Mouse (Mus musculus) heart, adult 18-20 months (tissue): ENCODE results near the gene Cdip1. TPM values are rescaled to one million over a fixed set of nuclear protein-coding genes. Genes with fewer than 3 reads are reported as not detected.

ENCODE experiments used
- DNase-seq, 2 experiments: peaks; one replicate each; pipeline ENCODE4 v3.0.0; 2021 to 2022; ENCODE audit warnings: mixed read lengths in 1 of 2
- total RNA-seq, 2 experiments: library from RNA; stranded (reverse); gene quantifications; 2 replicates each; pipeline ENCODE4 v1.2.3; 2021

Cdip1 gene
- total RNA-seq, 2 experiments from 2014 or later, result 60.1 to 68.1 TPM

DNA sequence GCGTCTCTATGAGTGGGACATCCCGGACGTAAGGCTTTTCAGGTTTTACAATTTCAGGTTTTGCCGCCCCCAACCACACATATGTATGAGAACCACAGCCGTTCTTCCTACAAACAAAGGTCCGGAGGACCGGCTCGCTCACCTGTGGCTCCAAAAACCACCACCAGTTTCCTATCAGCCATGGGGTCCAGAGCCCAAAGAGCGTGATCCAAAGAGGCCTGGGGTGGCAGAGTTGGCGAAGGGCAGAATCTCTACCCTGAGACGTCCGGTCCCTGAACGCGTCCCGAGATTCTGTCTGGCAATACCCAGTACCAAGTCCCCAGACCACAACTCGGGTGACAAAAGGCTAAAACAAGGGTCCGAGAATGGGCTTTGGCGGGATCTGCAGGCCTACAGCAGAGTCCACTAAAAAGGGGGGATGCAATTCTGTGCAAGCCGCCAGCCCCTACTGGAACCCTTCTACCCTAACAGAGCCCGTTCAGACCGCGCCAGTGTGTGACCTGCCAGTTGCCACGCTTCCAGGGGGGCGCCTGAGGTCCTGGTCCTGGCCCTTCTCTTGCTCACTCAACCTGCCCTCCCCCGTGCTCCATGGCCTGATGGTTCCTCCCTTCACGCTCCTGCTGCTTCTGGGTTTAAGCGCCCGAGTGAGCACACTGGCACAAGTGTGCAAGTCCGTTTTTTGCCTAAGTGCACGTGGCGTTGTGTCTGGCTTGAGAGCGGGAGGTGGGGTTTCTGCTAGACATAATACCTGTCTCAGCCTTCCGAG is 71.2 kb downstream of the Cdip1 start, which contains the start of gene Nmral1:
Nmral1 (minus strand) TSS at position 604 of the 766 bp plus-strand sequence.
- peak; percentile 71 to 81 for DNase-seq

DNA sequence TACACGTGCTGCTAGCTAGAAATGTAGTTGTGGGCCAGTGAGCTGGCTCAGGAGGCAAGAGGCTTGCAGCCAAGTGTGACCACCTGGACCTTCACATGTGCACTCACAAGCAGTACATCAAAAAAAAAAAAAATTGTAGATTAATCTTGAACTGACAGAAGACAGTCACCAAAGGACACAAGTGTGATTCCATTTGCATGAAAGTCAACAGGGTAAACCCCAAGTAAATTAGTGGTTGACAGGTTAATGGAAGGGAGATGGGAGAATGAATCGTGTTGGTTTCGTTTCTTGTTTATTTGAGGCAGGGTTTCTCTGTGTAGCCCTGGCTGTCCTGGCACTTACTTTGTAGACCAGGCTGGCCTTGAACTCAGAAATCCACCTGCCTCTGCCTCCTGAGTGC is 72.2 kb downstream of the Cdip1 start:
- no peak for DNase-seq

DNA sequence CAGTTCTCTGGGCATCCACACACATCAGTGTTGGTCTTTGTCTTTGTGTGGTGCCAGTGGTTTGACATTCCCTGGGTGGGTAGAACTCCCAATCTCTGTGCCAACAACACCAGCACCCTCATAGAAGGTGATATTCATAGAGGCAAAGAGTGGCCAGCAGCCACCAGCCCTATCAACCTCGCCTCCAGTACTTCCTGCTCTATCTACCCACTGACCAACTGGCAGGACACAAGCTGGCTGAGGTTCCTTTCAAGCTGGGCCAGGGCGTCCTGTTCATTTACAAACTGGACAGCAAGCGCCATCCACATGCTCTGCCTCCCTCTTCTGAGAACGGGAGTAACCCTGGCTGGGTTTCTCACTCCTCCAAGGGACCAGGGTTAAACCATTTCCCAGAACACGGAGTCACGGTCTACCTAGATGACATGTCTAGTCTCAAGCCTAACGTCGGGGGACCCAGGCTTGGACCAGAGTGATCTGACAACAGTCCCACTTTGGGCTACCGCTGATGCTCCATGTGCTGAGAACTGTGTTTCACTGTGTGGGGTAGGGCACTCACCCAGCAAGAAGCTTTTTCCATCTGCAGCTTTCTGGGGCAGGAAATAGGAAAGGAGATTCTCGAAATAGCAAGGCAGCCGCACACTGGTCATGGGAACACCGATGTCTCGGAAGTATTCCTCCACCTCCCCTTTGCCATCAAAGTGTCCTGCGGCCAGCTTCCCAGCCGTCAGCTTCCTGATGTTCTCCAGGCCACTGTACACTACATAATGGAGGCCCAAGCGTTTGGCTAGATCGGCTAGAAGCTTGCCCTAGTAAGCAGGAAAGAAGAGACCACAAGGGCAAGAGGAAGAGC is 76.0 kb downstream of the Cdip1 start:
- DNase-seq, result peak; percentile 62 to 81

DNA sequence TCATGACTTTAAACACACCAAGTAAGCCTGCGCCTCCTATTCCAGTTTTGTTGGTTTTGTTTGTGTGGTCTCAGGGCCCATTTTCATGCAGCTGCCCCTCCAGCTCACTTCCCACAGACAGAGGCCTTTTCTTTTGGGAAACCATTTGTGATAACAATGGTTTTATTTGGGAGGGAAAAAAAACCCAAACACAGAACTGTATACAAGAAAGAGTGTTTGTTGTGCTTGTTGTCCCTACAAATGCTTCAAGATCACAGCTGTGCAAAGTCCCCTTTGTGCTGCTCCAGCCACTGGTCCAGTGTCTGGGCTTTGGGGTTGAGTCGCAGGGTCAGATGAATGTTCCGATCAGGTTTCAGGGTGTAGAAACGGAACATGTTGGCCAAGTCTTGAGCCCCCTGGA is 78.9 kb downstream of the Cdip1 start:
- no peak for DNase-seq

DNA sequence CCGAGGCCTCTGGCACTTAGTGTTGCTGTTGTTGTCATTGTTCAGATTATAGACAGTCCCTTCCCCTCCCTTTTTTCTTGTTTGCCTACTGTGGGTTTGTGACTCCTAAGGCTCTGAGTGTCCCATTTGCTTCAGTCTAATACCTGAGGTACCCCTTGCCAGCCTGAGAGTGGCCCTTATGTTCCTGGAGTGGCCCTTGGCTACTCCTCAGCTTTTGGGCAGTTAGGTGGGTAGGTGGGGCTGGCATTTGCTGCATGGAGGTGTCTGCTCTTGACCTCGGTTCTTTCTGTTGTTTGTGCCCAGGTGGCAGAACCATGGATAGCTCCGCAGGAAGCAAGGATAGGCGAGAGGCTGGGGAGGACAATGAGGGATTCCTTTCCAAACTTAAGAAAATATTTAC is 84.6 kb downstream of the Cdip1 start:
- no peak for DNase-seq

DNA sequence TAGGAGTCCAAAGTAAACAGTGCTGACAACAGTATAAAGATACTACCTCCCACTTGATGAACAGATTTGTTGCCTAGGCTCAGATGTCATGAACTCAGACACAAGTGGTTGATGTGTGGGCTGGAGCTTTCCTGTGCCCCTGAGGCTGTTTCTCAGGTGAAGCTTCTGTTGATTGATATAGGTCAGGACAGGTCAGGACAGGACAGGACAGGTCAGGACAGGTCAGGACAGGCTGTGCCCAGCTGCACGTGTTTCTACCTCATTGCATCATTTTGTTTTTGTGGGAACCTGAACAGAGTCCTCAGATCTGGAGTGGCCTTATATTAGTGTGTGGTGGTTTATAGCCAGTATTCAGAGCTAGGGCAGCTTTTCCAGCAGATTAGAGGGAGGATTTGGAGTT is 87.4 kb downstream of the Cdip1 start:
- DNase-seq, result no peak

DNA sequence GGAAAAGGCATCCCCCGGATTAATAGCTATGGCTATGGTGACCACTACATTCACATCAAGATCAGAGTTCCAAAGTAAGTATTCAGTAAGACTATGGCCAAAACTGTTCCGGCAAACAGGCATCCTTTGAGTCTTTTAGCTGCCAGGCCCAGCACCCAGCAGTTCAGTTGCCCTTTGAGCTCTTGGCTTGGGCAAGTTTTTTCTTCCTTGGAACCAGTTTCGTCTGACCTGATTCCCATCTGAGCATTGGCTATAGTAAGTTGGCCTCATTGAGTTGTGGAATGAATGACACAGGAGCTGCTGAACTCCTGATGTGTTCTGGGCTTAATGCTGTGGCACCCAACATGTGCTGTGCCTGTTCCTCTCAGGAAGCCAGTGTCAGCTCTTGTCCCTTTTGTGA is 88.9 kb downstream of the Cdip1 start:
- no peak for DNase-seq

Other genes starting within 250 kb of the Cdip1 start
- 100 to 1,000 TPM; 782 to 831 TPM for gene Srl, start 248.5 kb downstream of the Cdip1 start, total RNA-seq
- gene Tfap4, start 230.4 kb downstream of the Cdip1 start, total RNA-seq, result 1 to 10 TPM; 2.1 to 2.6 TPM
- 1 to 10 TPM; 6.2 to 8.5 TPM for gene Glis2, start 195.6 kb downstream of the Cdip1 start, total RNA-seq
- gene Pam16, start 165.3 kb downstream of the Cdip1 start, total RNA-seq, result 100 to 1,000 TPM; 154 TPM
- gene Vasn, start 150.4 kb downstream of the Cdip1 start, total RNA-seq, result 1 to 10 TPM; 7.7 to 9.7 TPM
- 100 to 1,000 TPM; 152 to 155 TPM for gene Dnaja3, start 150.3 kb downstream of the Cdip1 start, total RNA-seq
- 10 to 100 TPM; 12.7 to 14.2 TPM for gene Coro7, start 110.5 kb downstream of the Cdip1 start, total RNA-seq
- 1 to 10 TPM; 2.0 to 3.0 TPM for gene Nmral1, start 70.9 kb downstream of the Cdip1 start, total RNA-seq
- gene Hmox2, start 63.9 kb downstream of the Cdip1 start, total RNA-seq, result 10 to 100 TPM; 76.9 to 95.9 TPM
- gene 4930562C15Rik, start 45.1 kb upstream of the Cdip1 start, total RNA-seq, result under 1 TPM in 1 of 2 experiments, not detected in 1; 0.51 TPM
- 10 to 100 TPM; 14.3 to 19.7 TPM for gene Ubald1, start 90.0 kb upstream of the Cdip1 start, total RNA-seq
- 100 to 1,000 TPM; 165 to 167 TPM for gene Mgrn1, start 96.0 kb upstream of the Cdip1 start, total RNA-seq
- 10 to 100 TPM; 19.1 to 20.4 TPM for gene Nudt16l1, start 148.5 kb upstream of the Cdip1 start, total RNA-seq
- gene Anks3, start 173.9 kb upstream of the Cdip1 start, total RNA-seq, result 10 to 100 TPM; 11.3 to 14.7 TPM
- not detected for gene Sept12, start 207.6 kb upstream of the Cdip1 start, total RNA-seq
- gene Smim22, start 217.0 kb upstream of the Cdip1 start, total RNA-seq, result not detected
- gene Rogdi, start 223.3 kb upstream of the Cdip1 start, total RNA-seq, result 10 to 100 TPM; 14.0 to 18.8 TPM